In the genomic region with DNA sequence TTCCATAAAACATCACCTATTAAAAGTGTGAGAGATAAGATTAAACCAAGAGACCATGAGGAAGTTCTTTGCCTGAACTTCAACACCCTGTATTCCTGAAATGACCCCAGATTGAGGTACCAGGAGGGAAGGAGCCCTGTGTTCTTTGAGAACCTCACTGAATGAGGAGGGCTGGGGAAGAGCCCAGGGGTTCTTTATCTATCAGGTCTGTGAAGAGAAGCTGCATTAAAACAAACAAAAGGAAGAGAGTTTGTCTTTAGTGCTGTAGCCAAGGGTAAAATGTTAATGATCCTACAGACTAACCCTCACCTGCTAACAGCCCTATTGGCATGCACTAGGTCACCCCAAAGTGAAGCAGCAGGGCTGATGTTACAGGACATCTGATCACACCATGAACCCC, we compare ENCODE assay signal across 30 mouse cellular contexts.
"Had no signal": no experiment of that assay in that cellular context is flagged by ENCODE, and none has a peak within 500 bp of the region (broad histone marks: within the 10 kb centered on the region; RNA-seq: fewer than 3 reads in every experiment).

No protein-coding gene starts in this region.

- H3K9me3 ChIP-seq: limb, embryonic 10.5 days; limb, embryonic 12.5 days; limb, embryonic 13.5 days; limb, embryonic 15.5 days; liver, embryonic 12.5 days; liver, embryonic 13.5 days; liver, embryonic 15.5 days; lung, embryonic 15.5 days; megakaryocyte, embryonic 14.5 days; midbrain, embryonic 10.5 days; midbrain, embryonic 12.5 days; midbrain, embryonic 13.5 days; midbrain, embryonic 15.5 days had no signal

- DNase-seq: left cerebral cortex, postnatal 4 days; liver; liver, embryonic 13.5 days; liver, postnatal 0 days; lung, adult 18-20 months; lung, adult 2 months; lung, embryonic 14.5 days; lung, postnatal 10 days; lung, postnatal 14 days; lung, postnatal 36 days; lung, postnatal 4 days; midbrain, embryonic 14.5 days had no signal

- H3K27ac ChIP-seq: left cerebral cortex, adult 2 months; limb, embryonic 10.5 days; limb, embryonic 12.5 days; limb, embryonic 13.5 days; limb, embryonic 15.5 days; liver, embryonic 12.5 days; liver, embryonic 13.5 days; liver, embryonic 14.5 days; liver, embryonic 15.5 days; lung, embryonic 15.5 days; macrophage; midbrain, embryonic 10.5 days; midbrain, embryonic 12.5 days; midbrain, embryonic 13.5 days; midbrain, embryonic 15.5 days had no signal

- H3K4me3 ChIP-seq: left cerebral cortex, adult 2 months; limb, embryonic 10.5 days; limb, embryonic 12.5 days; limb, embryonic 13.5 days; limb, embryonic 15.5 days; liver, embryonic 12.5 days; liver, embryonic 13.5 days; liver, embryonic 15.5 days; lung, embryonic 15.5 days; megakaryocyte, embryonic 14.5 days; midbrain, embryonic 10.5 days; midbrain, embryonic 12.5 days; midbrain, embryonic 13.5 days; midbrain, embryonic 15.5 days; myocyte had no signal

- H3K4me1 ChIP-seq: limb, embryonic 15.5 days; liver, embryonic 12.5 days; liver, embryonic 13.5 days; liver, embryonic 15.5 days; lung, embryonic 15.5 days; midbrain, embryonic 12.5 days; midbrain, embryonic 13.5 days; midbrain, embryonic 15.5 days had no signal

- H3K36me3 ChIP-seq: limb, embryonic 10.5 days; limb, embryonic 12.5 days; limb, embryonic 13.5 days; limb, embryonic 15.5 days; liver, embryonic 12.5 days; liver, embryonic 13.5 days; liver, embryonic 15.5 days; lung, embryonic 15.5 days; midbrain, embryonic 10.5 days; midbrain, embryonic 12.5 days; midbrain, embryonic 13.5 days; midbrain, embryonic 15.5 days had no signal

- ATAC-seq: liver, embryonic 12.5 days; liver, postnatal 0 days; lung, postnatal 0 days; midbrain, embryonic 13.5 days; midbrain, embryonic 15.5 days had no signal

- H3K27me3 ChIP-seq: limb, embryonic 12.5 days; limb, embryonic 13.5 days; limb, embryonic 15.5 days; liver, embryonic 12.5 days; liver, embryonic 13.5 days; liver, embryonic 15.5 days; lung, embryonic 15.5 days; midbrain, embryonic 12.5 days; midbrain, embryonic 13.5 days; midbrain, embryonic 15.5 days had no signal

- H3K9ac ChIP-seq: limb, embryonic 12.5 days; limb, embryonic 13.5 days; limb, embryonic 15.5 days; liver, embryonic 12.5 days; liver, embryonic 13.5 days; liver, embryonic 14.5 days; liver, embryonic 15.5 days; liver, postnatal 0 days; lung, embryonic 14.5 days; lung, embryonic 15.5 days; midbrain, embryonic 12.5 days; midbrain, embryonic 13.5 days; midbrain, embryonic 15.5 days had no signal

- H3K4me2 ChIP-seq: limb, embryonic 12.5 days; limb, embryonic 13.5 days; limb, embryonic 15.5 days; liver, embryonic 11.5 days; liver, embryonic 12.5 days; liver, embryonic 13.5 days; liver, embryonic 15.5 days; lung, embryonic 14.5 days; lung, embryonic 15.5 days; midbrain, embryonic 12.5 days; midbrain, embryonic 13.5 days; midbrain, embryonic 15.5 days had no signal
